Mouse (Mus musculus): ENCODE measurements around the gene Fkbp5.

DNA sequence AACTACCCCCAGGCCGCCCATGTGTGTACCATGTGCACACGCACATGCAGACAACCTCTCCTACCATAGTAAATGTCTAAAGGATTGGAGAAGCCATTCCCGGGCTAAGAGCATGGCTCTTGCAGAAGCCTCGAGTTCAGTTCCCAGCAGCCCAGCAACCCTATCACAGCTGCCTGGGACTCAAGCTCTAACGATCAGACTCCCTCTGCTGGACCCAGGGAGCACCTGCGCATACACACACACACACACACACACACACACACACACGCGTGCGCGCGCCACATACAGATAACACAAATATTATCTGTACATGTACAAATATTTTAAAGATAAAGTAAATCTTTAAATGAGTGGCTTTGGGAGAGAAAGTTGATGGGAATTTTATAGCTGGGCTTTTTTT is 113.0 kb downstream of the Fkbp5 start:
- TF ChIP-seq POLR2A (IDR thresholded peaks at IDR 0.05; ENCODE audit: borderline replicate concordance, control insufficient read depth, low read depth, low read length) (no peak), CTCF (IDR thresholded peaks at IDR 0.05; ENCODE audit: control insufficient read depth, insufficient read depth, low read length) (no peak)
